Mouse (Mus musculus): ENCODE data around the gene Rab7b. TPM values are rescaled to one million over a fixed set of nuclear protein-coding genes. Genes with fewer than 3 reads are reported as not detected.

Rab7b gene
- total RNA-seq, 2 experiments from 2014 or later, result 0.93 to 1.8 TPM

GRCm38 (mm10) chr1:131761079-131761831 is 72.8 kb downstream of the Rab7b start:
- intact Hi-C loops (cut with DNase I), result loop anchor here (5.0 kb wide), 1 partner anchor 49 kb away; no protein-coding TSS in a partner anchor
- DNase-seq, result no peak

- intact Hi-C loops (cut with DNase I), result loop anchor here (5.0 kb wide), 1 partner anchor 51 kb away; no protein-coding TSS in a partner anchor
- DNase-seq, result no peak
These were observed 75.2 kb downstream of the Rab7b start for GRCm38 (mm10) chr1:131763683-131764082.

GRCm38 (mm10) chr1:131764581-131765338 is 76.3 kb downstream of the Rab7b start:
- DNase-seq, result no peak
- intact Hi-C loops (cut with DNase I), result loop anchor here (5.0 kb wide), 1 partner anchor 52 kb away; no protein-coding TSS in a partner anchor

Other genes starting within 250 kb of the Rab7b start
- 100 to 1,000 TPM; 175 to 199 TPM for gene Srgap2, start 161.3 kb upstream of the Rab7b start, total RNA-seq (2021)
- 1 to 10 TPM; 1.2 TPM for gene Fam72a, start 160.8 kb upstream of the Rab7b start, total RNA-seq (2021)
- not detected for gene Avpr1b, start 89.5 kb upstream of the Rab7b start, total RNA-seq (2021)
- gene Ctse, start 50.4 kb upstream of the Rab7b start, total RNA-seq (2021), result under 1 TPM in 1 of 2 experiments, not detected in 1; 0.20 TPM
- gene Slc26a9, start 55.3 kb downstream of the Rab7b start, total RNA-seq (2021), result under 1 TPM; 0.16 to 0.52 TPM
- under 1 TPM; 0.34 to 0.56 TPM for gene Pm20d1, start 108.7 kb downstream of the Rab7b start, total RNA-seq (2021)
- 10 to 100 TPM; 32.8 to 35.8 TPM for gene Slc41a1, start 138.8 kb downstream of the Rab7b start, total RNA-seq (2021)
- gene Rab29, start 178.5 kb downstream of the Rab7b start, total RNA-seq (2021), result 1 to 10 TPM; 6.8 to 7.5 TPM
- 100 to 1,000 TPM; 224 to 229 TPM for gene Nucks1, start 221.8 kb downstream of the Rab7b start, total RNA-seq (2021)